Mouse (Mus musculus) C2C12 (cell line): ENCODE measurements around the gene Wdr81. TPM values are rescaled to one million over a fixed set of nuclear protein-coding genes. Genes with fewer than 3 reads are reported as not detected.
A peak's percentile ranks its signal among the peaks of the same experiment; 100 is the strongest.

Experiments
- H3K27me3 ChIP-seq: one replicate; pipeline ENCODE4 v1.6.1; 2011; ENCODE audit not compliant: control insufficient read depth, insufficient read depth, insufficient read length
- H3K36me3 ChIP-seq: one replicate; pipeline ENCODE4 v1.6.1; 2011; ENCODE audit not compliant: control insufficient read depth, insufficient read depth
- H3K4me3 ChIP-seq: one replicate; pipeline ENCODE4 v1.5.1; 2011; ENCODE audit warnings: mild to moderate bottlenecking, control low read depth; ENCODE audit not compliant: poor library complexity, insufficient read depth, severe bottlenecking
- H3K79me2 ChIP-seq: one replicate; pipeline ENCODE4 v1.6.1; 2011; ENCODE audit not compliant: control insufficient read depth, insufficient read depth
- H3K79me3 ChIP-seq: one replicate; pipeline ENCODE4 v1.6.1; 2011; ENCODE audit warnings: low read depth, control low read depth
- H3ac ChIP-seq: one replicate; pipeline ENCODE3; 2011; ENCODE audit warnings: low read depth; ENCODE audit not compliant: control insufficient read depth, insufficient read length
- CEBPB ChIP-seq: IDR thresholded peaks from one replicate; pipeline ENCODE4 v1.6.1; 2011; ENCODE audit warnings: low read depth, mild to moderate bottlenecking, control low read depth, moderate library complexity
- CTCF ChIP-seq: IDR thresholded peaks from one replicate; pipeline ENCODE4 v1.5.1; 2011; ENCODE audit not compliant: control insufficient read depth, insufficient read depth, insufficient read length
- FOSL1 ChIP-seq: IDR thresholded peaks from one replicate; pipeline ENCODE4 v1.8.0; 2011; ENCODE audit warnings: mild to moderate bottlenecking, low read length; ENCODE audit not compliant: poor library complexity, insufficient read depth, severe bottlenecking
- MAX ChIP-seq: IDR thresholded peaks from one replicate; pipeline ENCODE4 v1.6.1; 2011; ENCODE audit warnings: mild to moderate bottlenecking, control low read depth
- MYOD1 ChIP-seq: IDR thresholded peaks from one replicate; pipeline ENCODE4 v1.6.1; 2011; ENCODE audit warnings: low read depth; ENCODE audit not compliant: control insufficient read depth, insufficient read length
- MYOG ChIP-seq: IDR thresholded peaks from one replicate; pipeline ENCODE4 v1.6.1; 2011; ENCODE audit not compliant: control insufficient read depth, insufficient read length; ENCODE audit errors: extremely low read depth
- USF1 ChIP-seq: IDR thresholded peaks from one replicate; pipeline ENCODE4 v1.6.1; 2011; ENCODE audit warnings: low read depth, mild to moderate bottlenecking, control low read depth, moderate library complexity
- polyA plus RNA-seq: library from polyadenylated mRNA; unstranded; fragments of >200 nt; fragmentation: generic; extraction: Trizol; gene quantifications from one replicate; pipeline ENCODE4 v1.2.1, GENCODE M21; 2012; ENCODE audit warnings: missing spikeins

The Wdr81 gene
- polyA plus RNA-seq, 1 experiment = 21.6 TPM

DNA sequence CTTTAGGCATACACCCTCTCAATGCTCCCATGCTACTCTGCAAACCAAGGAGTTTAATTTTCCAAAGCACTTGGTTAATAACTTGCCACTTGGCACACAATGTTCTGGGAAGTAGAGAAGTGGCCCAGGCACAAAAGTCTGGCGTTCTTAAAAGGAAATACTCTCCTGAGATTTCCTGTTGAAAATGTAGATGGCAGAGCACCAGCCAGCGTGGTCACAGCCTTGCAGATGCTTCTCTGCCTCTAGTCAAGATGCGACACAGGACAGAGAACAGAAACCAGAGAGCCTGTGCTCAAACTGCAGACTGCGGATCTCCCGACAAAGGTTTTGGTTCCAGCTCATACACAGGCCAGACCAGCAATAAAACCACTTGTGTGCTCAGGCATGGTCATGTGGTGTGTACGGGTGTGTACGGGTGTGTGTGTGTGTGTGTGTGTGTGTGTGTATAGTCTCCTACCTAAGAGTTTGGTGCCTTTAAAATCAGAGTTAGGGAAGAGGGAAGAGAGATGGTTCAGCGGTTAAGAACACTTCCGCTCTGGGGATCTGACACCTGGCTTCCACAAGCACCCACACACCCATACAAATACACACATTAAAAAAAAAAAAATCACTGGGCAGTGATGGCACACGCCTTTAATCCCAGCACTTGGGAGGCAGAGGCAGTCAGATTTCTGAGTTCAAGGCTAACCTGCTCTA, 672 bp upstream of the Wdr81 start:
- Histone ChIP-seq H3K4me3 (no peak overlapping the region), H3K36me3 (peaks cover 7% of the 10 kb centered on the region), H3K27me3 (no peaks in the 10 kb centered on the region), H3K79me3 (peaks cover 14% of the 10 kb centered on the region), H3ac (peak overlapping the region; percentile 41), H3K79me2 (peaks cover 41% of the 10 kb centered on the region)
- TF ChIP-seq MYOG (no peak), CEBPB (no peak), CTCF (no peak), USF1 (no peak), FOSL1 (no peak), MAX (no peak), MYOD1 (no peak)

DNA sequence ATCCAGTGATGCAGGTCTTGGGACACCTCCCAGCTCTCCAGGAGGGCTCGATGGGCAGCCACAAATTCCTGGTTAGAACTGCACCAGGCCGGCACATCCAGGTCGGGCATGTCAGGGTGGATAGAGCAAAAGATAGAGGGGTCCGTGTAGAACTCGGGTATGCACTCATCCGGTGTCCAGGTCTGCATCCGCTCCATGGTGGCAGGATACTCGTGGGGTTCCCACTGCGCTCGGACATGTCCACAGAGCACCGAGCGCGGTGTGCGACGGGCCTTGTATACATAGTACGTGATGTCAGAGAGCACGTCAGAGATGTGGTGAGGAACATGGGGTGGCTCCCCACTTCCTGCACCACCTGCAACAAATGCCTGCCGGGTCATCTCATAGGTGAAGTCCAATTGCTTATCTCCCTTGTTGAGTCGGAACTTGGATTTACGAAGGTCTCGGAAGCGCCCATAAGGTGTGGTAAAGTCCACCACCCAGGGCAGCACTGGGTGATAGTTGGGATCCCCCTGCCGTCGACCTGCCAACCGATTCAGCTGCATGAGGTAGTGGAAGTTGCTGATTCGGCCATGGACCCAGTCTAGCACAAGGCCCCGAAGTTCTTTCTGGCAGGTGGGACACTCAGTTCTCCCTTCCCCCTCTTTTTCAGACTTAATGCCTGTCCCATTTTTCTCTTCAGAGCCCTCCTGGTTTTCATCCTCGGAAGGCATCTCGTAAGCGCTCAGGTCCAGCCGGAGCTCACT, 1.5 kb downstream of the Wdr81 start:
- H3K27me3 ChIP-seq = no peaks in the 10 kb centered on the region
- peaks cover 14% of the 10 kb centered on the region for H3K79me3 ChIP-seq
- no peak for TF ChIP-seq MAX
- TF ChIP-seq USF1 = no peak
- H3K79me2 ChIP-seq = peaks cover 43% of the 10 kb centered on the region
- no peak overlapping the region for H3ac ChIP-seq
- H3K36me3 ChIP-seq = peaks cover 16% of the 10 kb centered on the region
- H3K4me3 ChIP-seq = no peak overlapping the region

DNA sequence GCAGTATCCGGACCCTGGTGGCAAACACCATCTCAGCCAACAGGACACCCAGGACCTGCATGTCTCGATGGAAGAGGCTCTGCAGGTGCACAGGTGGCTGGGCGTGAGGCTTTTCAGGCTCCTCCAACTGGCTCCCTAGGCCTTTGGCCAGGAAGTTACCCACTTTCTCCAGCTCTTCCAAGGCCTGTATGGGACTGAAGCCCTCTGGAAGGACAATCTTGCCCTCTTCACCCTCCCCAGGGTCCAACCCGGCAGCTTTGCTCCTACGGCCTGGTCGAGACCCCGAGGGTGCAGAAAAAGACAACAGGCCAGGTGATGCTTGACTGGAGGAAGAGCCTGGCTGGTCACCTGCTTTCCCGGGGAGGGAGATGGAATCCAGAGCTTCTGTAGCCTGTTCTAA, 2.4 kb downstream of the Wdr81 start:
- Histone ChIP-seq H3ac (no peak overlapping the region), H3K79me2 (peaks cover 43% of the 10 kb centered on the region), H3K4me3 (no peak overlapping the region), H3K36me3 (peaks cover 26% of the 10 kb centered on the region), H3K27me3 (no peaks in the 10 kb centered on the region), H3K79me3 (peaks cover 14% of the 10 kb centered on the region)
- TF ChIP-seq CEBPB (no peak), CTCF (no peak), MYOD1 (no peak), USF1 (no peak), MYOG (no peak), MAX (no peak), FOSL1 (no peak)

DNA sequence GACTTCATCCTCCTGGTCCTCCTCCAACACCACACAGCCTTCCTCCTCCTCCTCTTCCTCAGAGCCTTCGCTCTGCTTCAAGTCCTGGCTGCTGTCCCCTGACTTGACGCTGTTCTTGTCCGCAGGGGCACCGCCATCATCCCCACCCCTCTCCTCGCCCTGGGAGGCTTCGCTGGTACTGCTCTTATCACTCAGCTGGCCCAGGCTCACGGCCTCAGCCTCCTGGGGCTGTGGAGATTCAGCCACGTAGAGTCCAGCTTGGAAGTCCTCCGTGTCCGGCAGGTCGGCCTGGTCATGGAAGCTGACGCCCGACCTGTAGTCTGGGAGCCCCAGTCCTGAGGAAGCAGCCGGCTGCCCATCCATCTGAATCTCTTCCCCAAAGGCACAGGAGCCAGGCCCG, 3.6 kb downstream of the Wdr81 start:
- Histone ChIP-seq H3K36me3 (peaks cover 35% of the 10 kb centered on the region), H3K79me2 (peaks cover 43% of the 10 kb centered on the region), H3K79me3 (peaks cover 14% of the 10 kb centered on the region), H3K4me3 (no peak overlapping the region), H3ac (no peak overlapping the region), H3K27me3 (no peaks in the 10 kb centered on the region)
- no peak for TF ChIP-seq FOSL1
- TF ChIP-seq MYOG = no peak
- TF ChIP-seq CTCF = no peak
- TF ChIP-seq MAX = no peak
- TF ChIP-seq MYOD1 = no peak
- TF ChIP-seq CEBPB = no peak
- TF ChIP-seq USF1 = no peak

DNA sequence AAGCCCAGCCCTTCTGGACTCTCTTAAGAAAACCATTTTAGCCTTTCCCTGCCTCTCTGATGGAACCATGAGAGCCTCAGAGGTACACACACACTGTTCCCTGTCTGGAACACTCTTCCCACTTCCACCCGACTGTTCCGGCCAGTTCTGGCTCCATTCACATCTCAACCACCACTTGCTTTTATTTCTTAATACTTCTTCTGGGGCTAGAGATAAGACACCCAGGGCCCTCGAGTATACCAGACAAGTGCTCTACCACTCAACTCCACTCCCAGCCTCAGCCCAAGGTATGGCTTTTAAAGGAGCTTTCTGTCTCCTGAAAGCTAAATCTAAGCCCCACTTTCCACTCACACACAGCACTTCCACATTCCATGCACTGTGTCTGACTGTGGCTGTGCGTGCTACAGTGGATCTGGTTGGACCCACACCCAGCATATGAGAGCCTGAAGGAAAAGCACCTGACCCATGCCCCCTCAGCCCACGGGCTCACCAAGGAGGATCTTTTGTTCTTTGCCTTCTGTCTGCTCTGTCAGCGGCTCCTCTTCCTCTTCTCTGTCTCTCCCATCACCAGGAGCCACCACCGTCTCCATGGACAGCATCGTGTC, 4.1 kb downstream of the Wdr81 start:
- H3ac ChIP-seq = no peak overlapping the region
- TF ChIP-seq USF1 (no peak), MYOG (no peak), FOSL1 (no peak), CTCF (no peak), MAX (no peak), CEBPB (no peak)
- H3K79me3 ChIP-seq = peaks cover 14% of the 10 kb centered on the region
- peaks cover 35% of the 10 kb centered on the region for H3K36me3 ChIP-seq
- peaks cover 43% of the 10 kb centered on the region for H3K79me2 ChIP-seq
- no peak overlapping the region for H3K4me3 ChIP-seq
- no peaks in the 10 kb centered on the region for H3K27me3 ChIP-seq

DNA sequence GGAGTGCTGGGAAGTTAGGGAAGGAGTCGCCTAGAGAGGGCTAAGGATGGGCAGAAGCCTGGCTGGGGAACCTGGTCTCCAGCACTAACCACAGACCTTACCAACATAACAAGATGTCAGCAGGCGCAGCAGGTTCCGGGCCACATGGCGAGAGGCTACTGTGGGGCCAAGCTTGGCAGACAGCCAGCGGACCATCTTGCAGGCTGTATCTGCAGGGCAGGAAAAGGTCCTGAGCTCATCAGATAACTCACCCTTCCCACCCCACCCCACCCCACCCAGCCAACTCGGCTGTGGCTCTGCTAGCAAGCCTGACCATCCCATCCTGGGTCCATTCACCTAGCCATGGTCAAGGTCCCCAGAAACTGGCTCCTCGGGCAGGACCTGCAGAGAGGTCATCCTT, 4.8 kb downstream of the Wdr81 start:
- no peak overlapping the region for H3K4me3 ChIP-seq
- H3K36me3 ChIP-seq = peaks cover 40% of the 10 kb centered on the region
- no peak for TF ChIP-seq USF1
- TF ChIP-seq CTCF = no peak
- TF ChIP-seq FOSL1 = no peak
- TF ChIP-seq MYOD1 = no peak
- no peak for TF ChIP-seq CEBPB
- TF ChIP-seq MAX = no peak
- no peak for TF ChIP-seq MYOG
- no peak overlapping the region for H3ac ChIP-seq
- H3K79me3 ChIP-seq = peaks cover 14% of the 10 kb centered on the region
- H3K27me3 ChIP-seq = no peaks in the 10 kb centered on the region
- H3K79me2 ChIP-seq = peaks cover 43% of the 10 kb centered on the region
